Mouse (Mus musculus) kidney, adult 9 months (tissue): Measurements from ENCODE around the gene Necab3.

Source experiments
- DNase-seq: peaks from one replicate; pipeline ENCODE4 v3.0.0; 2022

The Necab3 gene

DNA sequence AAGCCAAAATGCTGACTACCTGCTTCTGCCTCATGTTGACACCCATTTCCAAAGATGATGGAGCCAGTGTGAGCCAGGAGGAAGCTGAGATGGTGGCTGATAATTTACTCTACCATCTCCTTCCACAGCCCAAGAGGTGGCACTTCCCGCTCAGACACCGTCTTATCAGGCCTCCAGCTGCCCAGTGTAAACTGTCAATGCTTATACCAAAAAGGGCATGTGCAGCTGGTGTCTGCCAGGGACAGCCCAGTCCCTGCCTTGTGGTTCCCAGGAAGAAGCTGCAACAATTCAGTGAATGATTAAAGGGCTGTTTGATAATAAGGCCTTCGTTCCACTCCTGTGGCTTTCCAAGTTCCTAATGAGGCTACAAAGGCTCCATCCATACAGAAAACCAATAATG is 20.0 kb downstream of the Necab3 start:
- DNase-seq: no peak

DNA sequence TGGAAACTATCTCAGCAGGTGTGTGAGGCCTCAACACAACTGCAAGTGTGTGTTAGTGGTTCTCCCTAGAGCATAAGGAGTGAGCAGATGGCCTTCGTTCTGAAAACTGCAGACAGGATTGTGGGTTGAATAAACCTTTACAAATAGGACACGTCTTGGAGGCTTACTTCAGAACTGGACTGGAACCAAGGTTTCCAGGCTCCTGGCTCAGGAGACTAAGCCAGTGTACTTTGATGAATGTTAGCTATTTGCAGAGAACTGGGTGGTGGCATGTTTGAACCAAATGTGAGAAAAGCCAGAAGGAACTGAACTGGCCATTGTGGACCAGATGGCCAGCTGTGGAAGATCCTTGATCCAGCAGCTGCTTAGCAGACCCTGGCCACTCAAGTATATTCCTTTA is 20.4 kb downstream of the Necab3 start:
- no peak for DNase-seq

DNA sequence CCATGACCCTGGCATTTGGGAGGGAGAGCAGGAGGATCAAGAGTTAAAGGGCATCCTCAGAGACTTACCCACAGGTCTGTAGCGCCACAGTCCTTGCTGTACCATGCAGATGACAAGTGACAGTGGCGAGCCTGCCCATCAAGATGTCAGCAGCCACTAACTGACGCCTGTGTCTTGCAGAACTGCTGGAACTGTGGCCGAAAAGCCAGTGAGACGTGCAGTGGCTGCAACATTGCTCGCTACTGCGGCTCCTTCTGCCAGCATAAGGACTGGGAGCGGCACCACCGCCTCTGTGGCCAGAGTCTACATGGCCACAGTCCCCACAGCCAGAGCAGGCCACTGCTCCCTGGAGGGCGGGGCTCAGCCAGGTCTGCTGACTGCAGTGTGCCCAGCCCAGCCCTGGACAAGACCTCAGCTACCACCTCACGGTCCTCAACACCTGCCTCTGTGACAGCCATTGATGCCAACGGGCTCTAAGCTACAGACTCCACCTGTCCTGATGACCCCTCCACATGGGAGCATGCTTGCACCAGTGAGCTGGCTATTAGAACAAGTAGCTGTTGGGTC is 23.9 kb downstream of the Necab3 start:
- no peak for DNase-seq

GRCm38 (mm10) chr2:154532888-154533287 is 25.8 kb downstream of the Necab3 start:
- no peak for DNase-seq

GRCm38 (mm10) chr2:154526531-154526930 is 32.2 kb downstream of the Necab3 start:
- DNase-seq: no peak

- DNase-seq: no peak
Measured at GRCm38 (mm10) chr2:154525285-154525684, 33.4 kb downstream of the Necab3 start.

- no peak for DNase-seq
Measured at GRCm38 (mm10) chr2:154522334-154522733, 36.4 kb downstream of the Necab3 start.

GRCm38 (mm10) chr2:154521449-154521848 is 37.2 kb downstream of the Necab3 start:
- DNase-seq: no peak

DNA sequence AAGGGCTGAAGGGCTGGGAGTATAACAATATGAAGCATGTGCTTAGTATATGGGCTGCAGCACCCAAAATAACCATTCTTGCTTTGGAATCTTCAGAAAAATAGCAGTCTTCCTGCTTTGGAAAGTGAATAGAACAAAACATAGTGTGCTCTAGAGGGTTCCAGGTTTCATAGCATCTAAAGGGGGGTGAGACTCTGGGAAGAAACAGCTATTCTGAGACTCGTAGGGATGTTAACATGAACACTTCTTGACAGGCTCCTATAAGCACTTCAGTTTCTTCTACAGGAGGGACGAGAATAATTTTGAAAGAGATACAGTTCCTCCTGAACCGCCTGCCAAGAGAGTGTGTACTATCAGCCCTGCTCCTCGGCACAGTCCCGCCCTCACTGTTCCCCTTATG is 41.3 kb downstream of the Necab3 start:
- DNase-seq: no peak

- DNase-seq: no peak
Measured at GRCm38 (mm10) chr2:154516944-154517343, 41.7 kb downstream of the Necab3 start.

DNA sequence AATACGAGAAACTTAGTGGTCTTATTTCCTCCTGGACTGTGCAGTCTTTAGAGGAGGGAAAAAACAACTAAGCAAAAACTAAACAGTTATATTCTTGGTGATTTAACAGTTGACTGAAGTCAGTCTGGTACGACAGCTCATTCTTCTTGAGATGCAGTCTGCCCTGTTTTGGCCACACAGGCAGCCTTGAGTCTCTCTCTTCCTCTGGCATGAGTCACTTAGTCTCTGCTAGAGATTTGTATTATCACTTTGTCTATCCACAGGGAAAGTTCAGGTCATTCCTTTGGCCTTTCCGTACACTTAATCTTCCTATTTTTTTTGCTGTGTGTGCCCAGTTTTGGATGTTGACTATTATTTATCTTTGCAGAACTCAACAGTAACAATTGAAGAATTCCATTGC is 48.5 kb downstream of the Necab3 start:
- no peak for DNase-seq

DNA sequence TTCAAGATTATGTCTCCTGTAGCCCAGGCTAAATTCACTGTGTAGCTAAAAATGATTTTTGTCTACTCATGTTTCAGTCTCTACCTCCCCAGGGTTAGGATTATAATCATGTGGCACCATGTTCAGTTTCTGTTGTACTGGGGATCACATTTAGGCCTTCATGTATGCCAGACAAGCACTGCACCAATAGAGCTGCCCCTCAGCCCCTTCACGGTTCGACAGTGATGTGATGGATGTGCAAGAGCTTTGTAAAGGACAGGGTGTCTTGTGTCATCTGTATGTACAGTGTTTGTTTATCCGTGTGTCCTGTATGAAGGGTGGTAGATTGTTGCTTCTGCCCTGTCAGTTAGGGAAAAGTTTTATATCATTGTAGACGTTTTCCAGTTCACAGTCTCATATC is 50.2 kb downstream of the Necab3 start:
- DNase-seq: no peak

- DNase-seq: peak; percentile 39
Measured at GRCm38 (mm10) chr2:154507566-154508283, 51.0 kb downstream of the Necab3 start.

DNA sequence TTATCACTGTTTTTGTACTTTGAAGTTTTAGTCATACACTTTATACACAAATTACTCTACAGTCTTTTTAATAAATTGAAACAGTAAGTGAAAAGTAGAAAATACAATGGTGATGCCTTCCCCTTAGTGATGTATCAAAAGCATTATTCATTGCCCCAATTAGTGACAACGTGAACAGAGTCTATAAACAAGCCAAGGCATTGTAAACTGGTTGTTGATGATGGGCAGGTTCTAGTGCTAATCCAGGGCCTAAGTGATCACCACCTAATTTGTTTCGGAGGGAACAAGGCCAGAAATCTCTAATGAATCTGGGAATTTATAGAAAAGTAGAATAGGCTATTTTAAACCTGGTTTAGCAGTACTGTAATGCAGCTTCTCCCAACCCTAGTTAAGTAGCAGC is 51.6 kb downstream of the Necab3 start:
- DNase-seq: no peak

GRCm38 (mm10) chr2:154500758-154501157 is 57.9 kb downstream of the Necab3 start:
- DNase-seq: no peak

DNA sequence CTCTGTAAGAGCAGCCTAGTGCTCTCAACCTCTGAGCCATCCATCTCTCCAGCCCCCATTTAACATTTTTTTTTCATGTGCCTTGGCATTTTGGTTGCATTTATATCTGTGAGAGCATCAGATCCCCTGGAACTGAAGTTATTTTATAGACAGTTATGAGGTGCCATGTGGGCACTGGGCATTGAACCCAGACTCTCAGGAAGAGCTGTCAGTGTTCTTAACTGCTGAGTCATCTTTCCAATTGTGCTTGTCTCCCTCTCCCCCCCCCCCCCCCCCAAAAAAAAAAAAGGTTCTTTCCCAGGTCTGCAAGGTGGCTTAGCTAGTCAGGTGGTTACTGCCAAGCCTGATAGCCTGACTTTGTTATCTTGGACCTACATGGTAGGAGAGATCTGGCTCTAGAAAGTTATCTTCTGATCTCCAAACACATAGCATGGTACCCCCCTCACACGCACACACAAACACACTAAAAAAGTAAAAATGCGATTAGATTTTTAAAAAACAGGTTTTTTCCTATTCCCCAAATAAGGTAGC is 58.9 kb downstream of the Necab3 start:
- DNase-seq: no peak

- no peak for DNase-seq
Measured at GRCm38 (mm10) chr2:154498571-154498970, 60.1 kb downstream of the Necab3 start.

GRCm38 (mm10) chr2:154495021-154495420 is 63.7 kb downstream of the Necab3 start:
- DNase-seq: no peak
